Mouse (Mus musculus) v-Abl transformed pro-B cells (cell line): ENCODE results near the gene Cish.

Experiments
- in situ Hi-C, 2 experiments: fragments of 400-800 bp; cut with MboI; formaldehyde crosslinking; loops; one replicate each; pipeline ENCODE4 v1.15.1; 2025; ENCODE audit not compliant: unreplicated experiment in 2 of 2

Cish gene

DNA sequence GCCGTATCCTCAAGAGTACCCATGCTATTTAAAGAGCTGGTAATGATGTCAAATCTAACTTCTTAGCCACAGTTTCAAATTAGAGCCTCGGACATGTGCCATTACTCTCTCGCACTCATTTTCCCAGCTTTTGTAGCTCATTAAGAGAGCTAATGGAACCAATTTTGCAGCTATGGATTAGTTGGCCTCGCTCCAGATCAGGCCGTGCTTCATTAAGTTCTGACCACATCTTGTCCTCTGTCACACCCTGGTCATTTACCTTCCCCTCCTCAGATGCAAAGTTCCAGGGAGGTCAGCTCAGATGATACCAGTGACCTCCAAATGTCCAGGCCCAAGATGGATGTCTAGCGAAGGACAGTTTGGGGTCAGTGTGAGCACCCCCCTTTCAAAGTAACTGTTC is 21.1 kb upstream of the Cish start:
- in situ Hi-C loops, result loop anchor here in 1 of 2 experiments (25.0 kb wide), 1 partner anchor 1112 kb away; the partner anchor contains the start of genes Glyctk and Wdr82

GRCm38 (mm10) chr9:107275710-107276109 is 20.1 kb upstream of the Cish start:
- in situ Hi-C loops, result loop anchor here in 1 of 2 experiments (25.0 kb wide), 1 partner anchor 1113 kb away; the partner anchor contains the start of genes Glyctk and Wdr82

DNA sequence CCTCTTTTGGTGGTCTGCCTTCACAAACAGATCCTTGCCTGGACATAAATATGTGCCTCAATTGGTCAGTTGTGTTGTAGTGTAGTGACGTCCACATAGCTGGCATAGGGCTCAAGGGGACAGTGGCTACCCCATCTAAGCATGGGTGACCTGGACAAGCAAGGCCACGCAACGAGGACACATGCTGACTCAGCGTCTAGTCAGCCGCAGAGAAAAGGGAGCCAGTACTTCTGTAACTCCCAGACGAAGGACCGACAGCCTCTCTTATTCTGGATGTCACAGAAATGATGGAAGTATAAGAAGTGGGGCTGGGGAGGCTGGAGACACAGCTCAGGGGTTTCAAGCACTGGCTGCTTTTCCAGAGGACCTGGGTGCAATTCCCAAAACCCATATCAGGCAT is 18.2 kb upstream of the Cish start:
- in situ Hi-C loops, result loop anchor here in 1 of 2 experiments (25.0 kb wide), 1 partner anchor 1115 kb away; the partner anchor contains the start of genes Glyctk and Wdr82

DNA sequence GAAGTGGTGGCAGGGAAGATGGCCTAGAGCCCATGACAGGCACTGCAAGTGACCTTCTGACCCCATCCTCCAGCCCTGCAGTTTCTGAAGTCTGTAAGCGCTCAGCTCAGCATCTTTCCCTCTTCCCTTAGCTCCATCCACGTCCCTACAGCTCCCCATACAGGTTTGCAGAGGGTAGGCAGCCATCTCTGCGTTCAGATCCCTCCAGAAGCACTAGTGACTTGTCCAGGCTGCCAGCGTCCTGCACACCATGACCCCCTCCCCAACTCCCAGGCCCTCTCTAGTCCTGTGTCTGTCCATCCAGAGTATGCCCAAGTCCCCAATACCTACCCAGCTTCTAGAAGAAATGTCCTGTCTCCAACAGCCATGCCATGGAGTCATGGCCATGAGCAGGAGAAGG is 17.7 kb upstream of the Cish start:
- in situ Hi-C loops, result loop anchor here in 1 of 2 experiments (25.0 kb wide), 1 partner anchor 1116 kb away; the partner anchor contains the start of genes Glyctk and Wdr82

DNA sequence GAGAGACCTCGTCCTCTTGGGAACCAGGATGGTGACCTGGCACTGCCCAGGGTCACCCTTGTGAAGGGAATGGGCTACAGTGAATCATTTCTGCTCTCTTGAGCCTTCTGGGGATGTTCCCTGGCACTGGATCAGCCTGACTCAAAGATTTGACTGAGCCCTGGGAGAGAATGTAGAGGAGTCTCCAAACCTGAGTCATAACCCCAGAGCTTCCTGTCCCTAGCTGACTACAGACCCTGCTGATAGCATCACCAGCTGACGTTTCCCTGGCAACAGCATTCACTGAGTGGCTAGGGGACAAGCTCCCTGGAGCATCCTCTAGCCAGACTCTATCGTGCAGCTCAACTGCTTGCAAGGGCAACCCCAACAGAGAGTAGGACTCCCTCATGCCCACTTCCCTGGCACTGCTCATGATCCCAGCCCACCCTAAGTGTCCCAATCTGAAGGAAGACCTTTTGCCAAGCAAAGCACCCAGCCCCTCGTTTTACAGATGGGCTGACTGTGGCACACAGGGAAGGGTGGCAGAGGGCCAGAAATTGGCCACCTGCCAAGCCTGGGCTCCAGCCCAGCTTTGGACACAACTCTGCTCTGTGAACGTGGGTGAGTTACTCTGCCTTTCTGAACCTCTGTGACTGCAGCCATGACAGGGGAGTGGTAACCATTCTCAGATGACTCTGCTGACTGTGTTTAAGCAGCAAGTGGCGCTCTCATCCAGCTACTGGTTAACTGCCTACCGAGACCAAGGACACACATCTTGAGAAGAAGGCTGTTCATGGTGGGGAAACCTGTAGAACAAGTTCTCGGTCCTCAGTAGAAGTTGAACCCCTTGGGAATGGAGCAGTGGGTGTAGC is 17.1 kb upstream of the Cish start:
- in situ Hi-C loops, result loop anchor here in 1 of 2 experiments (25.0 kb wide), 1 partner anchor 1116 kb away; the partner anchor contains the start of genes Glyctk and Wdr82

- in situ Hi-C loops, result loop anchor here in 1 of 2 experiments (25.0 kb wide), 1 partner anchor 1117 kb away; the partner anchor contains the start of genes Glyctk and Wdr82
These were observed 16.2 kb upstream of the Cish start for GRCm38 (mm10) chr9:107279378-107280321.

- in situ Hi-C loops, result loop anchor here in 1 of 2 experiments (25.0 kb wide), 1 partner anchor 1118 kb away; the partner anchor contains the start of genes Glyctk and Wdr82
These were observed 15.4 kb upstream of the Cish start for GRCm38 (mm10) chr9:107280322-107281027.

DNA sequence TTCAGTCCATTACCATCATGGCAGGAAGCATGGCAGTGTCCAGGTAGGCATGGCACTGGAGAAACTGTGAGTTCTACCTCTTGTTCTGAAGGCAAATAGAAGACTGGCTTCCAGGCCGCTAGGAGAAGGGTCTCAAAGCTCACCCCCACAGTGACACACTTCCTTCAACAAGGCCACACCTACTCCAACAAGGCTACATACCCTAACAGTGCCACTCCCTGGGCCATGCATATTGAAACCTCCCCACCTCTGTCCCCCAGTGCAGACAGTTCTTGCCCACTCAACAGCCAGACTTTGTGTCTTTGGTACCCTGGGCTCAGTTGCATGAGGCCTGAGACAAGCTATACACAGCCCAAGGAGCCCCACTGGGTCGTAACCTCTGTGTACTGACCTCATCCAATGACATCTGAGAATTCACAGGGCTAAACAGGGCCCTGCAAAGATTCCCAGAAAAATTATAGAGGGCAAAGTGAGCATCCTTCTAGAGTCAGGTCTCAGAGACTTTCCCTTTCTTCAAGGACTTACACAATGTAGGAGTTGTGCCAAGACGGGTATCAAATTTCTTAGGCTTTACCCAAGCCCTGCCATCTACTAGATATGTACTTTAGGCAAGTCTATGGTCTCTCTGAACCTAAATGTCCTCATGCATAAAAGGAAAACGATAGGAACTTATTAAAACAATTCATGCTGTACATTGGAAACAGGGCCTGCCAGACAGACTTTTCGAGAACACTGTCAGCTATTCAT is 14.4 kb upstream of the Cish start:
- in situ Hi-C loops, result loop anchor here in 1 of 2 experiments (25.0 kb wide), 1 partner anchor 1119 kb away; the partner anchor contains the start of genes Glyctk and Wdr82

DNA sequence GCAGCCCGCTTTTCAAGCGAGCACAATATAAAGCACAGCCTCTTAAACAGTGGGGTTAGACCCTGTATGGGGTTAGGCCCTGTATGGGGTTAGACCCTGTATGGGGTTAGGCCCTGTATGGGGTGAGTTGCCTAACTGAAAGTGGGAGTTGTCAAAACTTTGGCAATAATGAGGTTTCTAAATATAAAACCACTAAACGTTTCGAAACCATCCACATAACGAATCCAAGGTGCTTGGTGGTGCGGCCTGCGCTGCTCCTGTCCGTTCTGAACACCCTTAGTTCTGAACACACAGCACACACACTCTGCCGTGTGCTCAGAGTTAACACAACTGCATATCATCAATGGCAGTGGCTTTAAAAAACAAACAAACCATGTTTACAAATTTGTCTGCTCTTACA is 12.9 kb upstream of the Cish start:
- in situ Hi-C loops, result loop anchor here in 1 of 2 experiments (25.0 kb wide), 1 partner anchor 1121 kb away; the partner anchor contains the start of genes Glyctk and Wdr82

DNA sequence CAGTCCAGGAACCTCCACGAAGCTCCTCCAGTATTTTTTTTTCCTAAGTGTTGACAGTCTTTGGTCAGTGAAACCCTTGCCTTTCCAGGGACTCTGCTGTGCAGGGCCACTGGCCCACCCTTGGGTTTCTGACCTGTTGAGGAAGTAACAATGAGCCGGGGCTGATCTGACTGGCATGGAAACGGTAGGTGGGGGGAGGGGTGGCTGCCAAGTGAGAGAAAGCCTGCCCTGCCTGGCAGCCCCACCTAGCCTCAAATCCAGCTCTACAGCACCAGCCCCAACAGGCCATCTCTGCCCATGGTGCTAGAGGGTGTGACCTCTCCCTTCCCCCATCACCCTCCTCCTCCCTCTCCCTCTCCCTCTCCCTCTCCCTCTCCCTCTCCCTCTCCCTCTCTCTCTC is 10.8 kb upstream of the Cish start:
- in situ Hi-C loops, result loop anchor here in 1 of 2 experiments (25.0 kb wide), 1 partner anchor 1123 kb away; the partner anchor contains the start of genes Glyctk and Wdr82

GRCm38 (mm10) chr9:107287294-107287693 is 8.5 kb upstream of the Cish start:
- in situ Hi-C loops, result loop anchor here in 1 of 2 experiments (25.0 kb wide), 1 partner anchor 1125 kb away; the partner anchor contains the start of genes Glyctk and Wdr82

DNA sequence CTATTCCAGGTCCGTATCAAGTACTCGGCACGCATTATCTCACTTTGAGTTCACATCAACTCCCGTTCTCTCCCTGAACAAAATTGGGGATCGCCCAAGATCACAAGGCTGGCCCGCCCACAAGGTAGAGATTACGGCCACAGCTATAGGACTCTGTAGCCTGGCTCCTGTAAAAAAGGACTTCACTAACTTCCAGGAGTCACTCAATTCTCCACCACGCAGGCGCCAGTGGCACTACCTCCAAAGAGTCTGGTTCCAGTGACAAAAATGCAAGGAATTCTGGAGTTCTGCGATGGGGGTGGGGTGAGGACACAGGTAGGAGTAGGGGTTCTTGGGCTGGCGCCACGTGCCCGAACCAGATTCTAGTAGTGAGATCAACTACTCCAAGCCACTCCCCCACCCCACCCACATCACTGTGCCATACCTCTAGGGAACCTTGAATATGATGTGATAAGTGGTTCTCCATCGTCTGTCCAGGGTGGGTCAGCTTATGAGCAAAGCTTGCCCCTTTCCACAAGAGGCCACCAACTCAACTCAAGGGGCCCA is 7.6 kb upstream of the Cish start:
- in situ Hi-C loops, result loop anchor here in 1 of 2 experiments (25.0 kb wide), 1 partner anchor 1126 kb away; the partner anchor contains the start of genes Glyctk and Wdr82

DNA sequence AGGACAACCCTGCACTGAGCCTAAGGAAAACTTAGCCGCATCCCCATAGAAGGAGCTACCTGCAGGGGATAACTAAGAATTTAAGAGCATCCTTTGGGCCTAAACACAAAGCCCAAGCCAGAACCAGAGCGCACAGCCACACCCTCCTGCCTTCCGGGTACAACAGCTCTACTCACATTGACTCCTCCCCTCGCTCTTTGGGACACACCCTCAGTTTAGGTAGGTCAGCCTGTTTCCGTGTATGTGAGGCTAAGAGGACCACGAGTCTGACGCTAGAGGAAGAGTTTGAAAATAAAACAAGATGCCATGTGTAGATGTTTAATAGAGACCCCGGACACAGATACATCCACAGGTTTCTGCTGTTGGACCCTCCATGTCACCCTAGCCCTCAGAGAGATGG is 7.1 kb upstream of the Cish start:
- in situ Hi-C loops, result loop anchor here in 1 of 2 experiments (25.0 kb wide), 1 partner anchor 1126 kb away; the partner anchor contains the start of genes Glyctk and Wdr82

- in situ Hi-C loops, result loop anchor here (5.0 to 25.0 kb wide), 8 partner anchors 42 to 1127 kb away; partner anchors contain the start of genes Glyctk (in 1 of the 2), Tmem115 (in 1 of the 2) and Wdr82 (in 1 of the 2)
These were observed 6.4 kb upstream of the Cish start, which contains the start of gene Mapkapk3 for GRCm38 (mm10) chr9:107289211-107290076. TSS of gene Mapkapk3 (minus strand) at chr9:107289877.

DNA sequence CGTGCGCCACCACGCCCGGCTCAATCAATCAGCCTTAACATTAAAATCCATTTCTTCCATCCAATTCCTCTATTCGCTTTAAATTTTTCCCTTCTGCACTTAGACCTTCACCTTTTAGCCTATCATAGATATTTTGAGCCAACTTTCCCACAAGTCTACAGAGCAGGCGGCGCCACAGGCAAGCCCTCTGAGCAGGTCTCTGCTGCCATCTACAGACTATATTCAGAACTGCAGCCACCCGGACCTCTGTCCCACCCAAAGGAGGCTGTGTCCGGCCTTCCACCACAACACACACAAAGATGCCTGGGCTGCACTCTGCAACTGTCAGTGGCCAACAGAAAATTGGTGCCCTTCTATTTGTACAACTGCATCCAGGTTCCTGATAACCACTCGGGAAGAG is 4.9 kb upstream of the Cish start:
- in situ Hi-C loops, result loop anchor here (5.0 to 25.0 kb wide), 8 partner anchors 44 to 1129 kb away; partner anchors contain the start of genes Glyctk (in 1 of the 2), Tmem115 (in 1 of the 2) and Wdr82 (in 1 of the 2)

DNA sequence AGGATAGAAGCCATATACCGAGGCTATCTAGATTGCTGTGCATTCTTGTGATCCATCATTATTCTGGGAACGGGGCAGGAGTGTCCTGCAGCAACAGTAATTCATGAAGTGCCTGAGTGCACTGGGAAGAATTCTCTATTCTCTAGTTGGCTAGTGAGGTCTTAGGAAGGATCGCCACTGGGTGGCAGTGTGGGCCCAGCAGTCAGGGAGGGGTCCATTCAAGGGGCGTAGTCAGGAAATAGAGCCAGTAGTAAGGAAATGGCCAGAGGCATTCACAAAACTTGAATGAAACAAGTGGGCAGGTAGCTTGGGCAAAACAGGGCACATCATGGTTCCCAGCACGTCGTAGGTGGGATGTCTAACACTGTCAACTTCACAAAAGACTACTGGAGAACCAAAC is 1.6 kb upstream of the Cish start:
- in situ Hi-C loops, result loop anchor here (5.0 to 25.0 kb wide), 8 partner anchors 47 to 1132 kb away; partner anchors contain the start of genes Glyctk (in 1 of the 2), Tmem115 (in 1 of the 2) and Wdr82 (in 1 of the 2)

GRCm38 (mm10) chr9:107295616-107296015 is 210 bp upstream of the Cish start:
- in situ Hi-C loops, result loop anchor here (5.0 to 25.0 kb wide), 5 partner anchors 37 to 1133 kb away; partner anchors contain the start of genes Glyctk (in 1 of the 2), Hemk1 (in 1 of the 2), Tmem115 (in 1 of the 2) and Wdr82 (in 1 of the 2)
